Mouse (Mus musculus): ENCODE results near the gene Car14. TPM values are rescaled to one million over a fixed set of nuclear protein-coding genes. Genes with fewer than 3 reads are reported as not detected.

Car14 gene
- polyA plus RNA-seq, 1 experiment from 2014 or later: 12.8 TPM

- H3K27me3 ChIP-seq: no peaks in the 10 kb centered on the region
- peaks cover 14% of the 10 kb centered on the region for H3K4me1 ChIP-seq
- peak within 1 kb of the TSS; percentile 95 for H3K4me2 ChIP-seq (replicated peaks)
- peak; percentile 99 for ATAC-seq (ENCODE audit: low FRiP score)
- H3K9me3 ChIP-seq (replicated peaks): no peaks in the 10 kb centered on the region
- no peaks in the 10 kb centered on the region for H3K36me3 ChIP-seq
- H3K4me3 ChIP-seq: peak within 1 kb of the TSS; percentile 57
- H3K27ac ChIP-seq: no peak within 1 kb of the TSS
- WGBS: under 1% methylated on average over 66 of the region's 66 CpGs
- peak within 1 kb of the TSS; percentile 48 for H3K9ac ChIP-seq
Measured at GRCm38 (mm10) chr3:95881979-95882815, 22.3 kb downstream of the Car14 start, which contains the start of gene Ciart. TSS of gene Ciart (minus strand) at chr3:95882251.

GRCm38 (mm10) chr3:95879063-95879462 is 25.4 kb downstream of the Car14 start:
- no peak overlapping the region for H3K4me3 ChIP-seq
- no peak overlapping the region for H3K4me2 ChIP-seq (replicated peaks)
- no peak overlapping the region for H3K9ac ChIP-seq
- WGBS: 91% methylated on average over 4 of the region's 4 CpGs
- ATAC-seq (ENCODE audit: low FRiP score): no peak
- H3K4me1 ChIP-seq: peaks cover 14% of the 10 kb centered on the region
- no peaks in the 10 kb centered on the region for H3K27me3 ChIP-seq
- no peaks in the 10 kb centered on the region for H3K36me3 ChIP-seq
- no peaks in the 10 kb centered on the region for H3K9me3 ChIP-seq (replicated peaks)
- no peak overlapping the region for H3K27ac ChIP-seq

GRCm38 (mm10) chr3:95872048-95872447 is 32.4 kb downstream of the Car14 start:
- H3K9ac ChIP-seq: peak overlapping the region; percentile 76; the same call in 1 of the 2 replicates
- ATAC-seq (ENCODE audit: low FRiP score): no peak
- H3K4me2 ChIP-seq (replicated peaks): peak overlapping the region; percentile 75
- peaks cover 17% of the 10 kb centered on the region for H3K4me1 ChIP-seq
- no peaks in the 10 kb centered on the region for H3K9me3 ChIP-seq (replicated peaks)
- peaks cover 16% of the 10 kb centered on the region for H3K36me3 ChIP-seq
- 79% methylated on average over 7 of the region's 7 CpGs for WGBS
- no peak overlapping the region for H3K27ac ChIP-seq
- H3K27me3 ChIP-seq: no peaks in the 10 kb centered on the region
- H3K4me3 ChIP-seq: peak overlapping the region; percentile 56

GRCm38 (mm10) chr3:95871392-95871867 is 33.1 kb downstream of the Car14 start, which contains the start of gene Mrps21:
TSS of gene Mrps21 (minus strand) at chr3:95871519.
- WGBS: under 1% methylated on average over 33 of the region's 33 CpGs

GRCm38 (mm10) chr3:95870976-95871375 is 33.5 kb downstream of the Car14 start:
- Histone ChIP-seq H3K27me3 (no peaks in the 10 kb centered on the region), H3K4me1 (peaks cover 17% of the 10 kb centered on the region), H3K4me3 (peak overlapping the region; percentile 56), H3K9ac (peak overlapping the region; percentile 76), H3K36me3 (peaks cover 21% of the 10 kb centered on the region), H3K27ac (peak overlapping the region; percentile 71), H3K9me3 (replicated peaks) (no peaks in the 10 kb centered on the region), H3K4me2 (replicated peaks) (peak overlapping the region; percentile 75)
- peak; percentile 55 for ATAC-seq (ENCODE audit: low FRiP score)
- WGBS: 9% methylated on average over 15 of the region's 15 CpGs

More at GRCm38 (mm10) chr3:95871392-95871867, 33.1 kb downstream of the Car14 start, which contains the start of gene Mrps21:
- ATAC-seq (ENCODE audit: low FRiP score): peak; percentile 94
- H3K9ac ChIP-seq: peak within 1 kb of the TSS; percentile 76
- H3K4me2 ChIP-seq (replicated peaks): peak within 1 kb of the TSS; percentile 75
- peak within 1 kb of the TSS; percentile 71 for H3K27ac ChIP-seq
- peaks cover 17% of the 10 kb centered on the region for H3K4me1 ChIP-seq
- H3K36me3 ChIP-seq: peaks cover 21% of the 10 kb centered on the region
- H3K4me3 ChIP-seq: peak within 1 kb of the TSS; percentile 56
- H3K27me3 ChIP-seq: no peaks in the 10 kb centered on the region
- no peaks in the 10 kb centered on the region for H3K9me3 ChIP-seq (replicated peaks)

- ATAC-seq (ENCODE audit: low FRiP score): no peak
- Histone ChIP-seq H3K36me3 (peaks cover 39% of the 10 kb centered on the region), H3K4me2 (replicated peaks) (no peak overlapping the region), H3K4me1 (peaks cover 16% of the 10 kb centered on the region), H3K27me3 (no peaks in the 10 kb centered on the region), H3K27ac (no peak overlapping the region), H3K9ac (no peak overlapping the region), H3K4me3 (no peak overlapping the region), H3K9me3 (replicated peaks) (no peaks in the 10 kb centered on the region)
- WGBS: 90% methylated on average over 2 of the region's 2 CpGs
Measured at GRCm38 (mm10) chr3:95867408-95867807, 37.1 kb downstream of the Car14 start.

GRCm38 (mm10) chr3:95866071-95866470 is 38.4 kb downstream of the Car14 start:
- Histone ChIP-seq H3K27ac (no peak overlapping the region), H3K27me3 (no peaks in the 10 kb centered on the region), H3K36me3 (peaks cover 46% of the 10 kb centered on the region), H3K4me3 (no peak overlapping the region), H3K9ac (no peak overlapping the region), H3K4me1 (peaks cover 10% of the 10 kb centered on the region), H3K9me3 (replicated peaks) (no peaks in the 10 kb centered on the region), H3K4me2 (replicated peaks) (no peak overlapping the region)
- no peak for ATAC-seq (ENCODE audit: low FRiP score)
- WGBS: 95% methylated on average over 5 of the region's 5 CpGs

- WGBS: 94% methylated on average over 20 of the region's 20 CpGs
- peaks cover 46% of the 10 kb centered on the region for H3K36me3 ChIP-seq
- no peak for ATAC-seq (ENCODE audit: low FRiP score)
Measured at GRCm38 (mm10) chr3:95865571-95865970, 38.9 kb downstream of the Car14 start.

GRCm38 (mm10) chr3:95865050-95865449 is 39.4 kb downstream of the Car14 start:
- WGBS: 96% methylated on average over 5 of the region's 5 CpGs
- no peaks in the 10 kb centered on the region for H3K27me3 ChIP-seq
- no peak overlapping the region for H3K9ac ChIP-seq

More at GRCm38 (mm10) chr3:95865571-95865970, 38.9 kb downstream of the Car14 start:
- H3K27me3 ChIP-seq: no peaks in the 10 kb centered on the region
- no peak overlapping the region for H3K4me2 ChIP-seq (replicated peaks)
- H3K4me3 ChIP-seq: no peak overlapping the region
- no peak overlapping the region for H3K9ac ChIP-seq
- no peaks in the 10 kb centered on the region for H3K9me3 ChIP-seq (replicated peaks)
- peaks cover 7% of the 10 kb centered on the region for H3K4me1 ChIP-seq
- no peak overlapping the region for H3K27ac ChIP-seq

GRCm38 (mm10) chr3:95863578-95863977 is 40.9 kb downstream of the Car14 start:
- Histone ChIP-seq H3K9ac (no peak overlapping the region), H3K9me3 (replicated peaks) (no peaks in the 10 kb centered on the region), H3K36me3 (peaks cover 36% of the 10 kb centered on the region), H3K4me1 (no peaks in the 10 kb centered on the region), H3K4me3 (no peak overlapping the region), H3K27ac (no peak overlapping the region), H3K27me3 (no peaks in the 10 kb centered on the region), H3K4me2 (replicated peaks) (no peak overlapping the region)
- no peak for ATAC-seq (ENCODE audit: low FRiP score)
- 75% methylated on average over 7 of the region's 7 CpGs for WGBS

More at GRCm38 (mm10) chr3:95865050-95865449, 39.4 kb downstream of the Car14 start:
- Histone ChIP-seq H3K9me3 (replicated peaks) (no peaks in the 10 kb centered on the region), H3K4me1 (peaks cover 1% of the 10 kb centered on the region; the same call in 1 of the 2 replicates), H3K27ac (no peak overlapping the region), H3K36me3 (peaks cover 46% of the 10 kb centered on the region), H3K4me3 (no peak overlapping the region), H3K4me2 (replicated peaks) (no peak overlapping the region)
- ATAC-seq (ENCODE audit: low FRiP score): no peak

GRCm38 (mm10) chr3:95861796-95862195 is 42.7 kb downstream of the Car14 start:
- H3K4me2 ChIP-seq (replicated peaks): no peak overlapping the region
- 37% methylated on average over 2 of the region's 2 CpGs for WGBS
- H3K4me1 ChIP-seq: no peaks in the 10 kb centered on the region
- no peak overlapping the region for H3K9ac ChIP-seq
- H3K9me3 ChIP-seq (replicated peaks): no peaks in the 10 kb centered on the region
- H3K36me3 ChIP-seq: peaks cover 27% of the 10 kb centered on the region
- no peak overlapping the region for H3K4me3 ChIP-seq
- 0 out of 2 replicates have a peak, but pooled peaks have one; percentile 46 for ATAC-seq (ENCODE audit: low FRiP score)
- no peak overlapping the region for H3K27ac ChIP-seq
- no peaks in the 10 kb centered on the region for H3K27me3 ChIP-seq

- Histone ChIP-seq H3K4me2 (replicated peaks) (no peak overlapping the region), H3K4me1 (0 out of 2 replicates have a peak, but pooled peaks cover under 1% of the 10 kb centered on the region), H3K4me3 (no peak overlapping the region), H3K27ac (no peak overlapping the region), H3K27me3 (no peaks in the 10 kb centered on the region), H3K36me3 (peaks cover 25% of the 10 kb centered on the region), H3K9me3 (replicated peaks) (no peaks in the 10 kb centered on the region), H3K9ac (no peak overlapping the region)
- 71% methylated on average over 10 of the region's 10 CpGs for WGBS
- ATAC-seq (ENCODE audit: low FRiP score): no peak
Measured at GRCm38 (mm10) chr3:95861216-95861615, 43.3 kb downstream of the Car14 start.

Measured in hindbrain, embryonic 12.5 days (tissue).